Mouse (Mus musculus): ENCODE data around the gene Sbf1. TPM values are rescaled to one million over a fixed set of nuclear protein-coding genes. Genes with fewer than 3 reads are reported as not detected.

Gene Sbf1
- total and polyA plus RNA-seq, 2 experiments: 22.3 to 99.0 TPM

DNA sequence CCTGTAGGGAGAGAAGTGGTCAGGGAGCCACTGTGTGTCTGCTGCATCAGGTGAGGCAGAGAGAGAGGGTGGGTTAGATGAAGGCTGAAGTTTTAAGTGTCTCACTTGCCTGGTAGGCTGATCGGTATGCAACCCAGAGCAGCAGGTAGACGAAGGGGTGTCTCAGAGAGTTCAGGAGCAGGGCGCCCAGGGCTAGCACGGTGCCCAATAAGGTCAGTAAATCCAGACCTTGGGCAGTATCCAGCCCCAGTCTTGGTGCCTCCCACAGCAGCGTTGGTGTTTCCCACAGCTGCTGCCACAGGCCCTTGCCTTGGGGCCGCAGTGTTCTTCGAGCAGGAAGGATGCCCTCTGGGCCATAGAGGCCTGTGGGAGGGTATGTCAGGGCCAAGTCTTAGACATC is 39.3 kb upstream of the Sbf1 start:
- Histone ChIP-seq H3K4me3 (ENCODE audit: insufficient read depth, low read depth, low read length) (no peak overlapping the region), H3K36me3 (ENCODE audit: control insufficient read depth, insufficient read depth, low read length) (0 out of 2 replicates have a peak, but pooled peaks cover 2% of the 10 kb centered on the region)

GRCm38 (mm10) chr15:89353837-89354236 is 38.7 kb upstream of the Sbf1 start:
- TF ChIP-seq POLR2A (IDR thresholded peaks at IDR 0.05; ENCODE audit: extremely low read depth, insufficient read depth, low read length) (no peak), CTCF (IDR thresholded peaks at IDR 0.05; ENCODE audit: low read depth, low read length) (no peak)
- Histone ChIP-seq H3K36me3 (ENCODE audit: control insufficient read depth, insufficient read depth, low read length) (0 out of 2 replicates have a peak, but pooled peaks cover 2% of the 10 kb centered on the region), H3K9ac (ENCODE audit: low read depth, low read length) (no peak overlapping the region), H3K4me1 (ENCODE audit: control insufficient read depth, insufficient read depth, low read length) (peaks cover 3% of the 10 kb centered on the region), H3K79me2 (ENCODE audit: control insufficient read depth, insufficient read depth, low read length) (peaks cover 16% of the 10 kb centered on the region; the same call in 1 of the 2 replicates), H3K27ac (replicated peaks; ENCODE audit: insufficient read depth, low read depth, low read length) (no peak overlapping the region), H3K27me3 (ENCODE audit: control insufficient read depth, insufficient read depth, low read length) (no peaks in the 10 kb centered on the region), H3K4me3 (ENCODE audit: insufficient read depth, low read depth, low read length) (no peak overlapping the region)
- DNase-seq (ENCODE audit: extremely low read depth, low read depth, low spot score): no peak
- 96% methylated on average over 16 of the region's 16 CpGs for WGBS

More for the DNA sequence above, 39.3 kb upstream of the Sbf1 start:
- TF ChIP-seq CTCF (IDR thresholded peaks at IDR 0.05; ENCODE audit: low read depth, low read length): no peak
- no peak for TF ChIP-seq POLR2A (IDR thresholded peaks at IDR 0.05; ENCODE audit: extremely low read depth, insufficient read depth, low read length)
- peaks cover 16% of the 10 kb centered on the region; the same call in 1 of the 2 replicates for H3K79me2 ChIP-seq (ENCODE audit: control insufficient read depth, insufficient read depth, low read length)
- H3K9ac ChIP-seq (ENCODE audit: low read depth, low read length): no peak overlapping the region
- H3K27ac ChIP-seq (replicated peaks; ENCODE audit: insufficient read depth, low read depth, low read length): no peak overlapping the region
- peaks cover 3% of the 10 kb centered on the region for H3K4me1 ChIP-seq (ENCODE audit: control insufficient read depth, insufficient read depth, low read length)
- WGBS: 62% methylated on average over 7 of the region's 7 CpGs
- H3K27me3 ChIP-seq (ENCODE audit: control insufficient read depth, insufficient read depth, low read length): no peaks in the 10 kb centered on the region
- DNase-seq (ENCODE audit: extremely low read depth, low read depth, low spot score): no peak

GRCm38 (mm10) chr15:89352795-89353194 is 37.7 kb upstream of the Sbf1 start:
- no peak overlapping the region for H3K27ac ChIP-seq (replicated peaks; ENCODE audit: insufficient read depth, low read depth, low read length)
- no peak for DNase-seq (ENCODE audit: extremely low read depth, low read depth, low spot score)
- peaks cover 3% of the 10 kb centered on the region for H3K4me1 ChIP-seq (ENCODE audit: control insufficient read depth, insufficient read depth, low read length)
- peaks cover 12% of the 10 kb centered on the region; the same call in 1 of the 2 replicates for H3K79me2 ChIP-seq (ENCODE audit: control insufficient read depth, insufficient read depth, low read length)
- no peak for TF ChIP-seq POLR2A (IDR thresholded peaks at IDR 0.05; ENCODE audit: extremely low read depth, insufficient read depth, low read length)
- TF ChIP-seq CTCF (IDR thresholded peaks at IDR 0.05; ENCODE audit: low read depth, low read length): no peak
- no peaks in the 10 kb centered on the region for H3K27me3 ChIP-seq (ENCODE audit: control insufficient read depth, insufficient read depth, low read length)
- no peak overlapping the region for H3K4me3 ChIP-seq (ENCODE audit: insufficient read depth, low read depth, low read length)
- H3K9ac ChIP-seq (ENCODE audit: low read depth, low read length): no peak overlapping the region
- H3K36me3 ChIP-seq (ENCODE audit: control insufficient read depth, insufficient read depth, low read length): 0 out of 2 replicates have a peak, but pooled peaks cover 2% of the 10 kb centered on the region
- WGBS: 97% methylated on average over 12 of the region's 12 CpGs

- DNase-seq (ENCODE audit: extremely low read depth, low read depth, low spot score): no peak
- TF ChIP-seq CTCF (IDR thresholded peaks at IDR 0.05; ENCODE audit: low read depth, low read length) (no peak), POLR2A (IDR thresholded peaks at IDR 0.05; ENCODE audit: extremely low read depth, insufficient read depth, low read length) (no peak)
- Histone ChIP-seq H3K27me3 (ENCODE audit: control insufficient read depth, insufficient read depth, low read length) (no peaks in the 10 kb centered on the region), H3K4me1 (ENCODE audit: control insufficient read depth, insufficient read depth, low read length) (peaks cover 3% of the 10 kb centered on the region), H3K4me3 (ENCODE audit: insufficient read depth, low read depth, low read length) (no peak overlapping the region), H3K27ac (replicated peaks; ENCODE audit: insufficient read depth, low read depth, low read length) (no peak overlapping the region), H3K36me3 (ENCODE audit: control insufficient read depth, insufficient read depth, low read length) (0 out of 2 replicates have a peak, but pooled peaks cover 2% of the 10 kb centered on the region), H3K9ac (ENCODE audit: low read depth, low read length) (no peak overlapping the region), H3K79me2 (ENCODE audit: control insufficient read depth, insufficient read depth, low read length) (peaks cover 10% of the 10 kb centered on the region; the same call in 1 of the 2 replicates)
- WGBS: 98% methylated on average over 14 of the region's 14 CpGs
These were observed 36.9 kb upstream of the Sbf1 start for GRCm38 (mm10) chr15:89352054-89352453.

DNA sequence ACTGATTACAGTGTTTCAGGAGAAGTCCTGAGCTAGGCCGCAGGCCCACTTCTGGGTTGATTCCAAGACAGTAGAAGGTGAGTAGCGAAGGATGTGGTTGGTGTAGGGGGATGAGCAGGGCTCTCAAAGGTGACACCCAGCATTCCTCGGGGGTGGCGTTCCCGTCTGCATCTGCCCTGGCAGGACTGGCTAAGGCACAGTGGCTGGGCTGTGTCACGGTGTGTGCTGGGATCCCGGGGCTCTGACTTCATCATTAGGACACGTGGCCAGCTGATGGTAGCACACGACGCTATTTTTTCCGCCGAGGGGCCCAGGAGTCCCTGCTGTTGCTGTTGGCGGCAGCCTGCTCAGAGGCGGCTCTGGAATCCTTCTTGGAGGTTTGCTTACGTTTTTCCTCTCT is 36.2 kb upstream of the Sbf1 start:
- no peak overlapping the region for H3K4me3 ChIP-seq (ENCODE audit: insufficient read depth, low read depth, low read length)
- DNase-seq (ENCODE audit: extremely low read depth, low read depth, low spot score): no peak
- no peaks in the 10 kb centered on the region for H3K27me3 ChIP-seq (ENCODE audit: control insufficient read depth, insufficient read depth, low read length)
- no peak overlapping the region for H3K9ac ChIP-seq (ENCODE audit: low read depth, low read length)
- 0 out of 2 replicates have a peak, but pooled peaks cover 2% of the 10 kb centered on the region for H3K36me3 ChIP-seq (ENCODE audit: control insufficient read depth, insufficient read depth, low read length)
- WGBS: 94% methylated on average over 15 of the region's 15 CpGs
- peaks cover 10% of the 10 kb centered on the region; the same call in 1 of the 2 replicates for H3K79me2 ChIP-seq (ENCODE audit: control insufficient read depth, insufficient read depth, low read length)
- TF ChIP-seq POLR2A (IDR thresholded peaks at IDR 0.05; ENCODE audit: extremely low read depth, insufficient read depth, low read length): no peak
- TF ChIP-seq CTCF (IDR thresholded peaks at IDR 0.05; ENCODE audit: low read depth, low read length): no peak
- H3K4me1 ChIP-seq (ENCODE audit: control insufficient read depth, insufficient read depth, low read length): no peaks in the 10 kb centered on the region; the same call in 1 of the 2 replicates
- no peak overlapping the region for H3K27ac ChIP-seq (replicated peaks; ENCODE audit: insufficient read depth, low read depth, low read length)

DNA sequence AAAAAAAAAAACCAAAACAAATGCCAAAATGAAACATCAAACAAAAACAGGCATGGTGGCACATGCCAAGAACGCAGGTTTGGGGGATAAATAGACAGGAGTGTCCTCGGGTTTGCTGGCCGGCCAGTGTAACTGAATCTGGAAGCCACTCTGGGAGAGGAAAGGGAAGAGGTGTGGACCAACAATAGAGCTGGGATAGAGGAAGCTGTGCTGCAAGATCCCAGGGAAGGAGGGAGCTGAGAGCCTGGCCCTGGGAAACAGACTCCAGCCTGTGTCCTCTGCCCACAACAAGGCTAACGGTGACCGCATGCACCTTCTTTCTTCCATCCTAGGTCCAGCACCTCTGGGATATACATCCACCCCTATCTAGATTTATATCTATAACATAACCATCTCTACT is 35.3 kb upstream of the Sbf1 start:
- H3K9ac ChIP-seq (ENCODE audit: low read depth, low read length): no peak overlapping the region
- H3K4me1 ChIP-seq (ENCODE audit: control insufficient read depth, insufficient read depth, low read length): no peaks in the 10 kb centered on the region; the same call in 1 of the 2 replicates
- TF ChIP-seq POLR2A (IDR thresholded peaks at IDR 0.05; ENCODE audit: extremely low read depth, insufficient read depth, low read length) (no peak), CTCF (IDR thresholded peaks at IDR 0.05; ENCODE audit: low read depth, low read length) (no peak)
- WGBS: 80% methylated on average over 5 of the region's 5 CpGs
- H3K4me3 ChIP-seq (ENCODE audit: insufficient read depth, low read depth, low read length): no peak overlapping the region
- peaks cover 6% of the 10 kb centered on the region; the same call in 1 of the 2 replicates for H3K79me2 ChIP-seq (ENCODE audit: control insufficient read depth, insufficient read depth, low read length)
- H3K27me3 ChIP-seq (ENCODE audit: control insufficient read depth, insufficient read depth, low read length): no peaks in the 10 kb centered on the region
- H3K27ac ChIP-seq (replicated peaks; ENCODE audit: insufficient read depth, low read depth, low read length): no peak overlapping the region
- H3K36me3 ChIP-seq (ENCODE audit: control insufficient read depth, insufficient read depth, low read length): 0 out of 2 replicates have a peak, but pooled peaks cover 2% of the 10 kb centered on the region
- DNase-seq (ENCODE audit: extremely low read depth, low read depth, low spot score): no peak
